Mouse (Mus musculus): Measurements from ENCODE around the gene Prl8a8.

Gene Prl8a8

GRCm38 (mm10) chr13:27513117-27513516 lies at the start of gene Prl8a8:
Prl8a8 (minus strand) TSS chr13:27513217.
- no peak for DNase-seq

- DNase-seq = no peak
These were observed 40.3 kb upstream of the Prl8a8 start for GRCm38 (mm10) chr13:27553336-27553735.

- no peak for DNase-seq
These were observed 10.1 kb upstream of the Prl8a8 start for GRCm38 (mm10) chr13:27523156-27523555.

GRCm38 (mm10) chr13:27507645-27508044 lies 5.4 kb downstream of the Prl8a8 start:
- DNase-seq = no peak

All from retina, postnatal 1 day (tissue).